Mouse (Mus musculus) limb, embryonic 10.5 days (tissue): ENCODE measurements at regions not wholly inside any gene's neighbourhood (a gene's known extent, or its start where the extent isn't known, plus 50 kb on each side); places are given as distances from the start of the nearest gene placed in this dataset.
A peak's percentile ranks its signal among the peaks of the same experiment; 100 is the strongest.

Experiments used
- DNase-seq: peaks from one replicate; pipeline ENCODE4 v3.0.0-alpha.2; 2017; ENCODE audit warnings: low spot score
- H3K27ac ChIP-seq: fragments of 300-500 bp; sonication (generic); 2 replicates; pipeline ENCODE4 v1.5.1; 2016; ENCODE audit warnings: mild to moderate bottlenecking
- H3K27me3 ChIP-seq: fragments of 300-500 bp; sonication (generic); 2 replicates; pipeline ENCODE4 v1.6.1; 2016; ENCODE audit warnings: low read depth, mild to moderate bottlenecking; ENCODE audit not compliant: poor library complexity, severe bottlenecking
- H3K36me3 ChIP-seq: fragments of 300-500 bp; sonication (generic); 2 replicates; pipeline ENCODE4 v1.6.1; 2016; ENCODE audit warnings: mild to moderate bottlenecking, moderate library complexity
- H3K4me1 ChIP-seq: fragments of 300-500 bp; sonication (generic); 2 replicates; pipeline ENCODE4 v1.6.1; 2016
- H3K4me3 ChIP-seq: fragments of 300-500 bp; sonication (generic); 2 replicates; pipeline ENCODE4 v1.5.1; 2016; ENCODE audit warnings: mild to moderate bottlenecking, moderate library complexity
- H3K9me3 ChIP-seq: fragments of 300-500 bp; sonication (generic); replicated peaks from 2 replicates; pipeline ENCODE4 v1.6.1; 2016; ENCODE audit warnings: mild to moderate bottlenecking
- WGBS: fragments of 180-500 bp; shearing (Covaris S2); methylation state at CpG from one replicate; pipeline ENCODE4 v1.1.7; 2016; 5-methylcytosine and 5-hydroxymethylcytosine counted together

DNA sequence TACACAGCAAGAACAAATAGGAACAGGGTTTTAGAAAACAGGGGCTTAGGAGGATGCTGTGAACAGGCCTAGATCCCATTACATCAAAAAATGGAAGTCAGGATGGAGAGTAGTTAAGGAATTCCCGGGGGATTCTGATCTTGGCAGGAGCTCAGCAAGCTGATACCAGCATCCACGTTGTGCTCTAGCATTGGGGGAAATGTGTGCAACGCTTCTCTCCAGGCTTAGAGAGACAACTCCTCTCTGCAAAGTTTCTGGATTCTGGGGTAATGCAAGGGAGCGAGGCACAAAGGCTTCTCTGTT, 201.1 kb downstream of the Tm2d1 start:
- H3K9me3 ChIP-seq = no peaks in the 10 kb centered on the region
- peaks cover 29% of the 10 kb centered on the region for H3K4me1 ChIP-seq
- no peaks in the 10 kb centered on the region for H3K27me3 ChIP-seq
- H3K4me3 ChIP-seq = no peak overlapping the region
- no peaks in the 10 kb centered on the region for H3K36me3 ChIP-seq
- H3K27ac ChIP-seq = no peak overlapping the region
- no peak for DNase-seq
- 51% methylated on average over 4 of the region's 4 CpGs for WGBS

DNA sequence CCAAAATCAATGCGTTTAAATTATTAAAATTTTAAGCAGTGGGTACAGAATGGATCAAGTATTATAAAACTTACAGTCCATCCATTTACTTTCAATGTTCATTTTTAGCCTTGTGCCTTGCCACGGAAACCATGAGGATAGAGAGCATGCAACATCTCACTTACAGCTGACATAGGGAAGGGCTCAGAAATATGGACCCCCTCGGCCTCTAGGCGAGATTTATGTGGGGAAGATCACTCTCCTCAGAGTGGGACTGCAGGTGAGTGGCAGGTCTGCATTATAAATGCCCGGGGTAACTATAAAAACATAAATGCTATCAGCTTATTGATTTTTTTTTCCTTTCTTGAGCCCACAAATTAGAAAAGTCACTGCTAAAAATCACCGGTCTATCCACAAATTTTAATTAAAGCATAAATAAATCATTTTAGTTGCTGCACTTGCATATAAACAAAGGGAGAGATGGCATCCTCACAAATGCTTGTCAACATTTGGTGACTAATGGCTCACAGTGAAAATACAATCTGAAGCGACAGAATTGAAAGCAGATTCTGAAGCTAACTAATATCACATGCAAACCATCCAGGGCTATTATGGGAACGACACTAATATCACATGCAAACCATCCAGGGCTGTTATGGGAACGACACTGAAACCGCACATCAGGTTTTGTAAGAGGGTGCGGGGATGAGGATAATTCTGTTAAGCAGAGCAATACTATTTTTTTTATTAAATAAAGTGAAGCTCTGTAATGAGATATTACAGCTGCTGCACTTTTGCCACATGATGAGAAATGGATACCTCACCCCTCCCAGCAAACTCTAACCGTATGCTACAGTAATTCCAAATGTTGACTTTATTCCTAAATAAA, 201.7 kb downstream of the Tm2d1 start:
- WGBS = 64% methylated on average over 12 of the region's 12 CpGs
- H3K27ac ChIP-seq = no peak overlapping the region
- H3K36me3 ChIP-seq = no peaks in the 10 kb centered on the region
- H3K4me1 ChIP-seq = peaks cover 29% of the 10 kb centered on the region
- no peaks in the 10 kb centered on the region for H3K9me3 ChIP-seq
- DNase-seq = no peak
- no peaks in the 10 kb centered on the region for H3K27me3 ChIP-seq
- no peak overlapping the region for H3K4me3 ChIP-seq

GRCm38 (mm10) chr4:98180336-98180735, 202.8 kb downstream of the Tm2d1 start:
- no peaks in the 10 kb centered on the region for H3K9me3 ChIP-seq
- H3K4me3 ChIP-seq = no peak overlapping the region
- no peaks in the 10 kb centered on the region for H3K36me3 ChIP-seq
- H3K4me1 ChIP-seq = peaks cover 29% of the 10 kb centered on the region
- H3K27ac ChIP-seq = peak overlapping the region; percentile 58
- no peaks in the 10 kb centered on the region for H3K27me3 ChIP-seq
- peak; percentile 37 for DNase-seq
- WGBS = 32% methylated on average over 10 of the region's 10 CpGs
